Mouse (Mus musculus) spleen, adult 2 months (tissue): ENCODE results near the gene Olfr516. TPM values are rescaled to one million over a fixed set of nuclear protein-coding genes. Genes with fewer than 3 reads are reported as not detected.
"Not testable (repeated sequence)": the region's sequence is repeated elsewhere in the genome, so short reads cannot be mapped to it uniquely, and the experiment has no call there.

ENCODE experiments used
- DNase-seq, 2 experiments: peaks; one replicate each; pipeline versions ENCODE4 v3.0.0 to v3.0.0-alpha.2; 2012 to 2021; ENCODE audit warnings: low spot score in 2 of 2, low read depth in 1 of 2
- H3K27ac ChIP-seq: fragments of 200-500 bp; 2 replicates; pipeline ENCODE4 v1.5.1; 2012; ENCODE audit warnings: low read length, inconsistent platforms; ENCODE audit not compliant: insufficient read depth
- H3K27me3 ChIP-seq: fragments of 200-500 bp; 2 replicates; pipeline ENCODE4 v1.6.1; 2012; ENCODE audit warnings: mild to moderate bottlenecking, moderate library complexity, low read length, inconsistent platforms; ENCODE audit not compliant: control insufficient read depth, insufficient read depth
- H3K36me3 ChIP-seq: fragments of 200-500 bp; 2 replicates; pipeline ENCODE4 v1.6.1; 2012; ENCODE audit warnings: mild to moderate bottlenecking, low read length, inconsistent platforms; ENCODE audit not compliant: control insufficient read depth, insufficient read depth
- H3K4me1 ChIP-seq: fragments of 200-500 bp; 2 replicates; pipeline ENCODE4 v1.6.1; 2011; ENCODE audit warnings: inconsistent platforms; ENCODE audit not compliant: control insufficient read depth, insufficient read depth, insufficient read length
- H3K4me3 ChIP-seq: fragments of 200-500 bp; 2 replicates; pipeline ENCODE4 v1.5.1; 2011; ENCODE audit warnings: mild to moderate bottlenecking, inconsistent platforms; ENCODE audit not compliant: insufficient read depth, insufficient read length; ENCODE audit errors: extremely low read depth
- CTCF ChIP-seq: fragments of 200-500 bp; IDR thresholded peaks from 2 replicates; pipeline ENCODE4 v1.5.1; 2011; ENCODE audit warnings: mild to moderate bottlenecking, inconsistent platforms; ENCODE audit not compliant: insufficient read depth, insufficient read length, insufficient replicate concordance; ENCODE audit errors: extremely low read depth
- POLR2A ChIP-seq: fragments of 200-500 bp; IDR thresholded peaks from 2 replicates; pipeline ENCODE4 v1.6.1; 2011; ENCODE audit warnings: low read depth, low read length, inconsistent platforms
- WGBS: fragments of 180-500 bp; shearing (Covaris S2); methylation state at CpG from one replicate; pipeline ENCODE4 v1.1.7; 2018; 5-methylcytosine and 5-hydroxymethylcytosine counted together
- polyA plus RNA-seq: library from polyadenylated mRNA; depleted of rRNA; stranded (reverse); fragments of >200 nt; gene quantifications from 2 replicates; pipeline ENCODE4 v1.2.3, GENCODE M21; 2012; rRNA removed

The Olfr516 gene
- polyA plus RNA-seq = not detected in 2 replicates

DNA sequence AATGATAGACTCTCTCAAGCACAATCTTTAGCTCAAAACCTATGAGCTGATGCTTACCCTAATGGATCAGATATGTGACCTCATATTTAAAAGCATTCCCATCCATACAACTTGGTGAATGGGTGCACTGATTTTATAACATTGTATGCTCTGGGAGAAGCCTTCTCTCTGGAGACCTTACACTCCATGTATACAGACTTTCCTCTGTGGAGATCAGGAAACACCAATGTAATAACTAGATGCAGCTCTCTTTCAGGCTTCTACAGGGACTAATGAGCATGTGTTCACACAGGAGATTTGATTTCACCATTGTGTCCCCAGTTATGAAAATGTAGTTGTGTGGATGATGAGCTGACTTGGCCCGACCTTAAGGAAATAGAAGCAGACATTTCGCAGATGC is at the start of gene Olfr516:
Gene Olfr516, minus strand, starts transcription at position 101 of the 400 bp plus-strand sequence.
- WGBS = 90% methylated on average over 2 of the region's 2 CpGs
- no peaks in the 10 kb centered on the region for H3K27me3 ChIP-seq
- no peak within 1 kb of the TSS for H3K4me3 ChIP-seq
- no peaks in the 10 kb centered on the region for H3K4me1 ChIP-seq
- TF ChIP-seq CTCF (no peak), POLR2A (no peak)
- DNase-seq = no peak
- H3K36me3 ChIP-seq = no peaks in the 10 kb centered on the region
- H3K27ac ChIP-seq = no peak within 1 kb of the TSS

DNA sequence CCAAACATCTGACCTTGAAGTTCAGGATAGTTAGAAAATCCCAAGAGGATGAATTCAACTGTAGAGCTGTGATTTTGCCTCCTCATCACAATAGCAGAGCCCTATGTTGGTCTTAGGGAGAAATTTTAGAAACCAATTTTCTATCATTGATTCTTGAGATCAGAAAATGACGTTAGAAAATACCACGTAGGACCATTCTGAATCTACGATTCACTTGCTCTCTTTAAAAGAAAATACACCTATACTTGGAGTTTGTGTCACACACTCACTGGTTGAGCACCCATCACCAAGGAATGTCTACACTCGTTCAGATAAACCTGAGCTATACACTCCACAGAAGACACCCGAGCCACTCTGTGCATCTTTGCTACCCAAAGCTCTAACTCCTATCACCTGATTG is 44.0 kb upstream of the Olfr516 start, which contains the start of gene Olfr519:
Gene Olfr519, minus strand, starts transcription at position 101 of the 400 bp plus-strand sequence.
- no peaks in the 10 kb centered on the region for H3K4me1 ChIP-seq
- H3K27me3 ChIP-seq = no peaks in the 10 kb centered on the region
- H3K27ac ChIP-seq = no peak within 1 kb of the TSS
- no peaks in the 10 kb centered on the region for H3K36me3 ChIP-seq
- DNase-seq = no peak
- H3K4me3 ChIP-seq = no peak within 1 kb of the TSS
- WGBS = 87% methylated on average over 5 of the region's 5 CpGs
- no peak for TF ChIP-seq POLR2A
- TF ChIP-seq CTCF = no peak

DNA sequence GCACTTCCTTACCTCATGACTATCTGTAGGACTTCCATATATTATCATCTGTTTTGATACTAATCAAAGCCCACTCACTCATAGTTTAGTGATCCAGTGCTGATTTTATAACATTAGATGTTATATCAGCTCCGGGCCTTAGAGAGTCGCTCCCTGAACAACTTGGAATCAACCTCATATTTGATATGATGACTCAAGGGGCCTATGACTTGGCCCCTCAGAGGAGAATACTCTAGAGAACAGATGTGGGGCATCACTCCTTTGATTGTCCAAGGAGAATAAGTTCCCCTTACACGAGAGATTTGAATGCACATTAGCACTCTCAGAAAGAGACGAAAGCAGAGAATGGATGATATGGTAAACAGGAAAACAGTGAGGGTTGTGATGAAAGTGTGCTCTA is 34.6 kb upstream of the Olfr516 start, which contains the start of gene Olfr518:
Gene Olfr518, minus strand, starts transcription at position 101 of the 400 bp plus-strand sequence.
- no peak within 1 kb of the TSS for H3K27ac ChIP-seq
- H3K27me3 ChIP-seq = no peaks in the 10 kb centered on the region
- no peak for DNase-seq
- TF ChIP-seq POLR2A (no peak), CTCF (no peak)
- no peaks in the 10 kb centered on the region for H3K4me1 ChIP-seq
- 73% methylated on average over 4 of the region's 4 CpGs for WGBS
- H3K36me3 ChIP-seq = no peaks in the 10 kb centered on the region
- H3K4me3 ChIP-seq = no peak within 1 kb of the TSS

DNA sequence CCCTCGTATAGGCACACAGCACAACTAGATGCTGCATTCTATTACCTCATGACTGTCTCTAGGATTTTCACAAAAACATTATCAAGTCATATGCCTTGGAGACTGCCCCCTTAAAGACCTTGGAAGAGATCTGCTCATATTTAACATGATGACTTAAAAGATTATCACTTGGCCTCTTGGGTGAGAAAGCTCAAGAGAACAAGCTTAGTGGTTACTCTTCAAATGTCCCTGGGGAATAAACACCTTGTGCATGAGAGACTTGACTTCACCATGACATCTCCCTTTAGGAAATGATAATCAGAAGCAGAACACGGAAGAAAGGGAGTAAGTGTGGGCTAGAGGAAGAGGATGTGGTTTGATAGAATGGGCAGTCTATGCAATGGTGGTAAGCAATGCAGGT is 21.9 kb upstream of the Olfr516 start, which contains the start of gene Olfr517:
Gene Olfr517, minus strand, starts transcription at position 101 of the 400 bp plus-strand sequence.
- no peaks in the 10 kb centered on the region for H3K4me1 ChIP-seq
- H3K27ac ChIP-seq = no peak within 1 kb of the TSS
- H3K27me3 ChIP-seq = no peaks in the 10 kb centered on the region
- no peak for DNase-seq
- H3K4me3 ChIP-seq = no peak within 1 kb of the TSS
- no peaks in the 10 kb centered on the region for H3K36me3 ChIP-seq
- TF ChIP-seq CTCF = no peak
- WGBS = 43% methylated on average over 2 of the region's 2 CpGs

DNA sequence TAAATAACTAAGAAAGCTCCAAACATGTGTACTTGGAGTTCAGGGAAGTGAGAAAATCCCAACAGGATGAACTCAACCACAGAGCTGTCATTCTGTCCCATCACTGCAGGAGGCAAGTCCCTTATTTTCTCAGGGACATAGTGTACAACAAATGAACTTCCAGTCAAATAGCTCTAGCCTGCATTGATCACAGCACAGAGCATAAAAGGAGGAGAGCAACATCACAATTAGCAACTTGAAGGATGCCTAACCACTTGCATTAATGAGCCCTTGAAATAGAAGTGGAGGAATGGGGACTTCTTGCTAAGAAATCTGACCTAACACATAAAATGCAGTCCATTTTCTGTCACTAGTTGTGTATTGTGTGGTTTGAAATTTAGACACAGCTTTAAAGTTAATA is 24.4 kb downstream of the Olfr516 start, which contains the start of gene Olfr514:
Gene Olfr514, minus strand, starts transcription at position 101 of the 400 bp plus-strand sequence.
- Histone ChIP-seq H3K27ac (no peak within 1 kb of the TSS), H3K27me3 (no peaks in the 10 kb centered on the region), H3K36me3 (no peaks in the 10 kb centered on the region), H3K4me3 (no peak within 1 kb of the TSS), H3K4me1 (no peaks in the 10 kb centered on the region)
- TF ChIP-seq POLR2A = no peak
- no peak for TF ChIP-seq CTCF
- DNase-seq = no peak

DNA sequence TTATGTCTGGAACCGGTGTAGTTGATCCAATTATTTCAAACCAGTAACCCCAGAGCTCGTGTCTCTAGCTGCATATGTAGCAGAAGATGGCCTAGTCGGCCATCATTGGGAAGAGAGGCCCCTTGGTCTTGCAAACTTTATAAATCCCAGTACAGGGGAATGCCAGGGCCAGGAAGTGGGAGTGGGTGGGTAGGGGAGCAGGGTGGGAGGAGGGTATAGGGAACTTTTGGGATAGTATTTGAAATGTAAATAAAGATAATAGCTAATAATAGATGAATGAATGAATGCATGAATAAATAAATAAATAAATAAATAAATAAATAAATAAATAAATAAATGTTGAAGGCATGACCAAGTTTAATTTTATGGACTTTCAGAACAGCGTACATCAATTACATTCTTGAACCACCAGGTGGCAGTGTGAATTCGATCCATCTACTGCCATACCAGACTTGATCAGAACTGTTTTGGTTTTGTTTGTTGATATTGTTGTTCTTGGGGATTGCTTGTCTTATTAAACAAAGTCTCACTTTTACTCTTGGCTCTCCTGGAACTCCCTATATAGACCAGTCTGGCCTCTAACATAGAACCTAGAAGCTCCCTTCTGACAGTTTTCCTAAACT is 35.6 kb downstream of the Olfr516 start:
- H3K4me1 ChIP-seq, H3K27ac ChIP-seq, DNase-seq, H3K36me3 ChIP-seq, H3K4me3 ChIP-seq, H3K27me3 ChIP-seq: not testable (repeated sequence)
- WGBS = 35% methylated on average over 5 of the region's 5 CpGs

DNA sequence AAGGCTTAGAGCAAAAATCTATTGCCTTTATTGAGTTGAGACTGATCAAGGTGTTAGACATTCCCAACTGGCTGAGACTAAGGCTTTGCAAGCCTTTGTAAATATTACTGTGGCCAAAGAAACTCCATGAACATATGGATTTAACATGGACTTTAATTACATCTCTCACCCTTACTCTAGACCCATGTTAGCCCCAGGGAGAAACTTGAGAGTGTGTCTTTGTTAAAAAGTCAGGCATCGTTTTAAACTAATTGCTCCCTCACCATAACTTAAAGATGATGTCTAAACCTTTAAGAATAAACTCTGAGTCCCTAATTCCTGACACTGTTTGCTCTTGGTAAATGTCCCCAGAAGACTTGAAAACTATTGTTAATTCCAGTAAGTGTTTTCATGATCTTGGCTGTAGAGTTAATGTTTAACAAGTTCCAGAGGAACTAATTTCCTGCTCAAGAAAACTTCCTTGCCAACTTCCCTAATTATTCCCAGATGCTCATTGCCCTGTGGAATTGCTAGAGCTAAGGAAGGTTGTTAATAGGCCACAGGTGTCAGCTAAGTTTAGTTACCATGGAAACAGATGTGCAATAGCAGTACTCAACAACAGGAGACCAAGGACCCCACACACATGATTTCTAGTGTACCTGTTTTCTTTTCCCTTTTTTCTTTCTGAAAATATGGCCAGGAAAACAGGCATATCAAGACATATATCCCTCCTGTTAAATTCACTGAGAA is 53.0 kb downstream of the Olfr516 start:
- H3K27ac ChIP-seq = no peak overlapping the region
- 67% methylated on average over 1 of the region's 1 CpGs for WGBS
- DNase-seq = no peak
- H3K4me1 ChIP-seq = no peaks in the 10 kb centered on the region
- TF ChIP-seq CTCF (no peak), POLR2A (no peak)
- no peaks in the 10 kb centered on the region for H3K27me3 ChIP-seq
- no peaks in the 10 kb centered on the region for H3K36me3 ChIP-seq
- H3K4me3 ChIP-seq = no peak overlapping the region

Other genes starting within 250 kb of the Olfr516 start
- not detected in 2 replicates for gene Olfr506, start 239.7 kb downstream of the Olfr516 start, polyA plus RNA-seq
- gene Olfr507, start 228.7 kb downstream of the Olfr516 start, polyA plus RNA-seq = not detected in 2 replicates
- gene Olfr508, start 220.5 kb downstream of the Olfr516 start, polyA plus RNA-seq = not detected in 2 replicates
- gene Olfr509, start 198.6 kb downstream of the Olfr516 start, polyA plus RNA-seq = not detected in 2 replicates
- gene Olfr510, start 184.1 kb downstream of the Olfr516 start, polyA plus RNA-seq = not detected in 2 replicates
- not detected in 2 replicates for gene Olfr512, start 137.2 kb downstream of the Olfr516 start, polyA plus RNA-seq
- not detected in 2 replicates for gene Olfr513, start 99.6 kb downstream of the Olfr516 start, polyA plus RNA-seq
- not detected in 2 replicates for gene Olfr514, start 24.5 kb downstream of the Olfr516 start, polyA plus RNA-seq
- not detected in 2 replicates for gene Olfr517, start 21.9 kb upstream of the Olfr516 start, polyA plus RNA-seq
- not detected in 2 replicates for gene Olfr518, start 34.5 kb upstream of the Olfr516 start, polyA plus RNA-seq
- gene Olfr519, start 43.9 kb upstream of the Olfr516 start, polyA plus RNA-seq = not detected in 2 replicates
- 0.26 and 0.43 TPM in 2 replicates for gene Nlrp10, start 79.6 kb upstream of the Olfr516 start, polyA plus RNA-seq
- gene Eif3f, start 83.9 kb upstream of the Olfr516 start, polyA plus RNA-seq = 142 and 206 TPM in 2 replicates
- 0.19 and 0.34 TPM in 2 replicates for gene Tub, start 99.8 kb upstream of the Olfr516 start, polyA plus RNA-seq
- 0.19 and 0.21 TPM in 2 replicates for gene Ric3, start 232.8 kb upstream of the Olfr516 start, polyA plus RNA-seq